Mouse (Mus musculus): ENCODE measurements around the gene Cacna1c.
A peak's percentile ranks its signal among the peaks of the same experiment; 100 is the strongest.

The Cacna1c gene

DNA sequence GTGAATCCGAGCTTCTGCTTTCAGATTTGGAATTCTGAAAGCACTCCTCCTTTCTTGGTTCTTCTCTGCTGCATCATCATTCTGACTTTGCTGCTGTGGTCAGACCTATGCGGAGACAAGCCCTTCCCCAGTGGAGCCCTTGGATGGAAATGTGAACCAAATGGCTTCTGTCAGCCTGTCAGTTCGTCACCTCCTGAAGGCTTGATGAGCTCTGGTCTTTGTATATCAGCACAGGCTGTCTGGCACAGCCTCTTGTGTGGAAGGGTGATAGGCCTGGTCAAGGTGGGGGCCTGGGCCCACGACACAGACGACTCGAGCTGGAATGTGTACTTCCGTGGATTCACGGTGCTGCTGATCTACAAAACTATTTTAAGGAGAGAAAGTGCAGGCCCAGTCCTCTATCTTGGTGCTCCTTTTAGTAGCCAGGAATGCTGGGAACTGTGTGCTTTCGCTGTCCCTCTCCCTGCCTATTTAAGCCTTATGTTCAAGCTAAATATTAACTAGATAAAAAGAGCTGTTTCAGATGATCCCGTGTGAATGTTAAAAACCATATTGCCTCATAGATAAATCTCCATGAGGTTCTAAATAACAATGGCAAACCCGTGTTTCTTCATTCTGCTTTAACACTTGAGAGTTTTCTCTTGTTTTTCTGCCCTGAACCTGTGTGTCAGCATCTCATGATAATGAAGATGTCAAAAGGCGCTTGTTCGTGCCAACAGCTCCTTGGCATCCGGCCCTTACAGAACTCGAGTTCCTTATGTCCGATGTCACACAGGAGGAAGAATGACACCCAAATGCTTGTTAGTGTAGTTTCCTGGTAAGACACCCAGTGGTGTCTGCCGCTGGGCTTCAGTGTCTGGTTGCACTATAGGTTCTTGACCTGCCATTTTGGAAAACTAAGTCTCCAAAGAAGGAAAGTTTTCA lies at the start of gene Cacna1c:
Gene Cacna1c, minus strand, starts transcription at position 37 of the 924 bp plus-strand sequence.
- no peak for DNase-seq (ENCODE audit: low read depth, low spot score)

DNA sequence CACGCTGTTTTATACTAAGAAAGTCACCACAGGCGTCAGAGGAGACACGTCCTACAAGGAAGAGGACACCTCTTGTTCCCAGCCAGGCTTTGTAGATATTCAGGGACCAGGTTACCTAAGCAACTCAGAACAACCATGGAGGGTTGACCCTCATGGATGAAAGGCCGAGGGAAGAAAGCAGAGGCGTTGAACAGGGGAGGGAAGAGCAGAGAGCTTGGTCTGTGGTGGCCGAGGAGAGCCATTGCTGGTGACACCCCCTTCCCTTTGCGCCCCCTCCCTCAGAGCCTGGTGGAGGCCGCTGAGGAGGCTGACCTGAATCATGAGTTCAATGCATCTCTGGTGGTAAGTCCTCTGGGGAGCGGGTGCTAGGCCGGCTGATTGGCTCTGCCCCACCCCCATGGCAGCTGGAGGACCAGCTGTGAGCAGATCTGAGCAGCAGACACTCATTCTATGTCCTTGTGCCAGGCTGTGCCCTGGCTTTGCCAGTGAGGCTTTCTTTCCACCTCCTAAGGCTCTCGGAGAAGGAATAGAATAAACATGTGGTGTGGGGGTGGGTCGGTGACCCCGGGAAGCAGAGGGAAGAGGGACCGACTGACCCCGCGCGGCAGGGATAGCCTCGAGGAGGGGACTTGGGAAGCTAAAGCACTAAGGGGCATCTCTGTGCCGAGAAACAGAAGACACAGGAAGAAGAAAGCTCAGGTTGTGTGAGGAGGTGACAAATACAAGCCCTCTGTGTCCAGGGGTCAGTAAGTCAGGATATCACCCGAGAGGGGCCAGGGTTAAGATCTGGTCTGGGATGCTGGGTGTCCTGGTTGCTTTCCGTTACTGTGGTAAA lies 44.9 kb upstream of the Cacna1c start:
- DNase-seq (ENCODE audit: low read depth, low spot score): no peak

DNA sequence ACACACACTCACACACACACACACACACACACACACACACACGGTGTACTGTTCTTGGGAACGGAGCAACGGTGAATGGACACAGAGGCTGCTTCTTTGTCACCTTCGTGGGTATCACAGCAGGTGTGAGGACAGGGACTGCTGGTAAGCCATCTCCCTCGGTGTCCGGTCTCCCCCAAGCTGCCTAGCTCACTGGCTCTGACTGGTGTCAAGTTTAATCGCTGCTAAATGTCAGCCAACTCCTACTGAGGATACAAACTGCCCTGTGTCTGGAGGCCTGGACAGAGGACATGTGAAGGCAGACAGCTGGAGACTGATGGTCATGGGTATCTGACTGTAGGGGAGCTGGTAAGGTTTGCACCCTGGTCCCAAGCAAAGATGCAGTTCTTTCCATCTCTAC lies 44.0 kb upstream of the Cacna1c start:
- no peak for DNase-seq (ENCODE audit: low read depth, low spot score)

DNA sequence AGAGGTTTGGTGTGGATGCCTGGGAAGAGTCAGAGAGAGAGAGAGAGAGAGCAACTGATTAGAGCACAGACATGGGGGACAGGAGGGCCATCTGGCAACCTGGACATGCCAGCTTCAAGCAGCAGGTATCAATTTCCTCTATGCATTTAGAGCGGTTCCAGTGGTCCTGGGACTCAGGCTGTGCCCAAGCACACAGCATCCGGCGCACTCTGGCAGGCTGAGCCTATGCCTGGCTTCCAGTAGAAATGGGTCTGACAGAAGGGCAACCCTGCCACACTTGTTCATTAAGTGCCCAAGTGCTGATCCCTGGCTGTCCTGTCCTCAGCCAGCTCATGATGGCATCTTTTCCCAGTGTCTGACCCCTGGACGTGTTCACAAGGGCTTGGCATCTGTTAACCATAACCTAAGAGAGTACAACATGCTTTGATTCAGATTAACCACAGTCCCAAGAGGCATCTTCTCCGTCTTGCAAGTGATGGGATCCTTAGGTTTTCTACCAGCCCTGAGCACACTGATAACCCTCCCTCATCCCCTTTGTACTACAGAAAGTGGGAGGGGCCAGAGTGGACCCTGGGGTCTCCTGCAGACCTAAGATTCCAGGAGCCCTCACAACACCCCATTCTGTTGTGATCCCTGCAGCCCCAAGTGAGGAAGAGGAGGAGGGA lies 43.3 kb upstream of the Cacna1c start:
- no peak for DNase-seq (ENCODE audit: low read depth, low spot score)

DNA sequence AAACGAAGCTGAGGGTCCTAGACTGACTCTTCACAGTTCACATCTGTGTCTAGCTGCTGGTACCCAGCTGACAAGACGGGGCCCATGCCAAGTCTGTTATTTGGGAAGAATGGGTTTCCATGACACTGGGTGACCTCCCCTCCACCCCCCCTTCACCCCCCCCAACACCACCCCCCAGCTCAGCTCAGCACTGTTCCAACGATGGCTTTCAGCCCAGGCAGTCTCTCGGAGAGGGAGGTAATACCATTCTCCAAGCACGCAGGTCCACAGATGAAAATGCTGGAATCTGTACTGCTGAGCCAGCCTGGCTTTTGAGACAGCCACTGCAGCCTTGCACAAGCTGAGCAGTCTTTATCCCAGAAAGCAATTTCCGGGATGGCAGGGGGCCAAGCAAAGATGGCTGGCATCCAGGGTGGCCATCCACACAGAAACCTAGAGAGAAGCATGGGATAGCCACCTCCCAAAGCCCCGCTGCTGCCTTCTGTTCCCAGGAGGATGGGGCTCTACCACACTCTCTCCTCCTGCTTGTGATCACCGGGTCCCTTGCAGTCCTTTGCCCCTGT lies 41.3 kb upstream of the Cacna1c start:
- DNase-seq (ENCODE audit: low read depth, low spot score): no peak

DNA sequence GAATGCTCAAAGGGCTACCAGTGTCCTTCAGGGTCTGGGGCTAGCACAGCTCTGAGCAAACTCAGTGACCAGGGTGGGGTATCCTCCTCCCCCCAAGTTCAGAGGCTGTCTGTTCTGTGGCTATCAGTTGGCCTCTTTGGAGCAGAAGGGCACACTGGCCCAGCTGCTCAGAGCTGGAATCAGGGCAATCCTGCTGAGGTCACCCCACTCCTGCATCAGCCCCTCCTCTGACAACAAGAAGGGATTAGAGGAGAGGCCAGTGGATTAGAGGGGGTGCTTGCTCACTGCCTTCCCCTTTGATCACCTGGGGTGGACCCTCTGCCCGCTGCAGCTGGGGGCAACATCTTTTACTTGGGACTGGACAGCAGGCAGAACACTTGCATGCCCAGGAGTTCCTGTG lies 40.0 kb upstream of the Cacna1c start, which contains the start of gene Cacna2d4:
Gene Cacna2d4, plus strand, starts transcription at position 286 of the 400 bp plus-strand sequence.
- DNase-seq (ENCODE audit: low read depth, low spot score): no peak

DNA sequence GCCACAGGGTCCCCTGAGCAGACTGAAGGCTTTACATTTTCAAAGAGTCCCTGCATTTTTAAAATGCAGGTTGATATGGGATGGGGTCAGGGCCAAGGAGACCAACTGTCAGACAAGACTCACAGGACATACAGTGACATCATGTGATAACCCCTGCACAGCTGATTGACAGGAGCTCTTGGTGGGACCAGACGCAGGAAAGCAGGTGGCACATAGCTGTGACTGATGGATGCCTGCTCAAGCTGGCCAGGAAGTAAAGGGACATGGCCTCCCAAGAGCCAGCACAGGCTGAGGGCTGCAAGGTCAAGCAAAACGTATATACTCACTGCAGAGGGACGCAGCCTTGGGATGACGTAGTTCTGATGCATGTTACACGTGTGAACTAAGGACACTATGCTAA lies 39.2 kb upstream of the Cacna1c start:
- no peak for DNase-seq (ENCODE audit: low read depth, low spot score)

DNA sequence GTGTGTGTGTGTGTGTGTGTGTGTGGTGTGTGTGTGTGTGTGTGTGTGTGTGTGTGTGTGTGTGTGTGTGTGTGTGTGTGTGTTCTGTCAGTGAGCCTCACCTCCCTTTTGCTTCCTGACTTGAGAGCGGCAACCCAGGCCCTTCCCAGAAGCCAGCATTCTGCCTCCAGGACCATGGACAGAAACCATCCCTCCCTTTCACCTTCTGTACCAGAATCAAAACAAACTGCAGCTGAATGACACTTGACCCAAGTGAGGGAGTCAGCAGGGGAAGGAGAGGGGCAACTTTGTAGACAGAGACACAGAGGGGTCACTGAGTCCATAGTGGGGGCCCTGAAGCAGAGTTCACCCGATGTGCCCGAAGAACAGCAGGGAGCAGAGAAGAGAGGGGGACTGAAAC lies 36.8 kb upstream of the Cacna1c start:
- peak; percentile 58 for DNase-seq (ENCODE audit: low read depth, low spot score)

DNA sequence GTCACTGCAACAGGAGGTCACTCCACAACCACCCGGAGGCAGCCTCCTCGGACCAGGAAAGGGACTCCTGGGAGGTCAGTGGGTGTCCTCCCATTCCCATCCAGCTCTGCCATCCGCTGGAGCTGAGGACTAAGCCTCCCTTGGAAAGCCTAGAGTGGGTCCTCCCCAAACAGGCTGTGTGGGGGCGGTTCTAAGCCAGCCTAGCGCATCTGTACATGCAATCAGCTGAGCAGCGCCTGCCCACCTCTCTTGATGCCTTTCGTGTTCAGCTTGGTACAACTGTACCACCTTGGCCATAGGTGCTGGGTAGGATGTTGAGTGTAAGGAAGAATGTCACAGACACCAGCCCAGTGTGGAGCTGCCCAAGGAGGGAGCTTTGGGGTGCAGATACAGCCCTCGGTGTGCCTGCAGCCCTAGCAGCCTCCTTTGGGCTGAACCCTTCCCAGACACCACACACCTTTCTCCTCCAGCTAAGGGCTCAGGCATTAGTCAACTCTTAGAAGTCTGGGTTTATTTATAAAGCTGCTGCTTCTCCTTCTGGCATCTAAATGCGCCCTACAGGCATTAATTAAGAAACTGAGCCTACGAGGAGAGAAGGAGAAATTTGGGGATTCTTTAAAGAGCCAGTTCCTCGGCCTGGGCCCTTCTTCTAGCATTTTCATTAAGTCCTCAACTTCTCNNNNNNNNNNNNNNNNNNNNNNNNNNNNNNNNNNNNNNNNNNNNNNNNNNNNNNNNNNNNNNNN lies 32.8 kb upstream of the Cacna1c start:
- no peak for DNase-seq (ENCODE audit: low read depth, low spot score)

DNA sequence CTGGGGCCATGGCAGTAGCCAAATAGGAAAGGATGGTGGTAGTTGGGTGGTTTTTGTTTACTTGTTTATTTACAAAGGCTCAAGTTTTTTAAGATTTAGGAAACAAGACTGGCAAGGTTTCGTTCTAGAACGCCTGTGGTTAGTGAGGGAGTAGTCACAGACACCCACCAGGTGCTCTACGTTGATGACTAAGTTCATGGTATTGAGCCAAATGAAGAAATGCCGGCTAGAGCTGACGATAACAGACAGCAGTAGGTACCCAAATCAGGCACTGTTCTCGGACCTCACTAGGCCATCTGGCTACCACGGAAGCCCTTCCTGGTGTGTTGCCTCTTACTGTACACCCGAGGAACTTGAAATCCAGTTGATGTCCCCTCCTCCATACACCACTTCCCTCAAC lies 30.8 kb upstream of the Cacna1c start:
- DNase-seq (ENCODE audit: low read depth, low spot score): no peak

DNA sequence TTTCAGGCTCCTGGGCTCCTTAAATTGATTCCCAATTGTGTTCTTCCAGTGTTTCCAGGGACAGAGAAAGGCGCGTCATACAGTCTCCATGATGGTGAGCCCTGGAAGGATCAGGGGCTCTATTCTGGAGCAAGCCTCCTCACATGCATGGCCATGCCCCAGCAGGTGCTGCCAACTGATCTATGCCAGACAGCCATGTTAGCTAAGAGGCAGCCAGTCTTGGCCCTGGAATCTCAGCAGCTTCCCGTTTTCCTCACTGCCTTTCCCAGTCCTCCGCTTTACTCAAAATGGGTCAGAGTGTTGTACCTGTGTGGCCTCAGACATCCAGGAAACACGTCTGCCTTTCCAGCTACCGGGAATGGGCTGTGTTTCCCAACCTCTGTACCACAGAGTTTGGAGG lies 29.5 kb upstream of the Cacna1c start:
- no peak for DNase-seq (ENCODE audit: low read depth, low spot score)

DNA sequence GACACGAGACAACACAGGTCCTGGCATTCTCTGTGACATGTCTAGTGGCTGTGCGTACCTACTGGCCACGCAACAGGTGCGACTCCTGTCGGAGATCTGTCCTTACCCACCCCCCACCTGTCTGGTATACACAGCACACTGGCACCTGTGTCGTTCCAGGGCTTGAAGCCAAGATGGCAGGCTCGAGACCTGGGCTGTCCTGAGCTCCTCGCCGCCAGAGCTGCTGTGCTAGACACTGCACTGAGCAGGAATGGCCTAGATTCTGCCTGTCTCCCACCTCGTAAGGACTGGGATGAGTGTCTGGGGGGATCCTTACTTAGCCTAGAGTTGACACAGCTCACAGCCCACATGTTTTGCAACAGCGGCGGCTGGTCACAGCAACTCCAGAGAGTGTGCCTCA lies 29.0 kb upstream of the Cacna1c start:
- DNase-seq (ENCODE audit: low read depth, low spot score): no peak

DNA sequence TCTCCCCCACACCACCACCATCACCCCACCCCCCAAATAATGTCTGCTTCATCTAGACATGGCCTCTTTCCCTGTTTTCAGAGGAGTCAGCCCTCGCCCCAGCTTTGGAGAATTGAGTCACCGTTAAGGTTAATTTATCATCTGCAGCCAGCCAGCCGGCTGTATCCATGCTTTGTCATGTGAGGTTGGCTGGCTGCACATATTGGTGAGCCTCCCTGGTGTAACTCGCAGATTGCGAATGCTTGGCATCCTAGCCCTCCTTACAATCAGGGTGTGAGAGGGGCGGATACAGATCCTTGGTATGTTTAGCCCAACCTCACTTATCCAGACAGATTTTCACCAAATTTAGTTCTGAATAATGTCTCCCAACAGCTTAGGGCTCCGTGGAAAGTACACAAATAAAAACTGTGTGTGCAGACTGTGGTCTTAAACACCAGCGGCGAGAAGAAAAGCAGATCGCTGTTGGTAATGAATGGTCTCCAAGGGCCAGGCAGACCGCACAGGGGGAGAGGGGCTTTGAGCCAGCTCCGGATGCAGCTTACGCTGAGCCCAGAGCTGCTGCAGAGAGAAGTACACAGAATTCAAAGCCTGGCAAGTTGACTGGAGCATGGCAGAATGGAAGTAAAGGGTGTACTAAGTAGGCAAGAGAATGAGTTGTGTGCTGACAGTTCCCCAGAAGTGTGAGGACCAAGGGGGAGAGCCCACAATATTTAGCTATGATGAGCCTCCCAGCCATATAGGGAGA lies 28.4 kb upstream of the Cacna1c start:
- DNase-seq (ENCODE audit: low read depth, low spot score): no peak

DNA sequence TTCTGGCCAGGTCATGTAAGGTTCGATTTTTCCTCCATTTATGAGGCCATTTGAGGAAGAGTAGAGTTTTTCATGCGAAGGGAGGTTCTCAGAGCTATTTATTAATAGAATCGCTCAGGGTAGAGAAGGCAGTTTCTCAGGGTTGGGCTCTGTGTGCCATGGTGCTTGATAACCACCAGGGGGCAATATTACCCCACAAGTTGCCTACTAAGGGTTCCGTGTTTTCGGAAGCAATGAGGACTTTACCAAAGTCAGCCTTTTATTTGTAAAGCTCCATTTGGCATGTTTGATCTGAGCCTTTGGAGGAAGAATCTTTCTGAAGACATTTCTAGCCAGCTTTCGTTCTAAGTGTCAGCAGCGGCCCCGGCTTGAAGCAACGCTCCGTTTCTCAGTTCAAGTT lies 24.1 kb upstream of the Cacna1c start:
- DNase-seq (ENCODE audit: low read depth, low spot score): peak; percentile 70

DNA sequence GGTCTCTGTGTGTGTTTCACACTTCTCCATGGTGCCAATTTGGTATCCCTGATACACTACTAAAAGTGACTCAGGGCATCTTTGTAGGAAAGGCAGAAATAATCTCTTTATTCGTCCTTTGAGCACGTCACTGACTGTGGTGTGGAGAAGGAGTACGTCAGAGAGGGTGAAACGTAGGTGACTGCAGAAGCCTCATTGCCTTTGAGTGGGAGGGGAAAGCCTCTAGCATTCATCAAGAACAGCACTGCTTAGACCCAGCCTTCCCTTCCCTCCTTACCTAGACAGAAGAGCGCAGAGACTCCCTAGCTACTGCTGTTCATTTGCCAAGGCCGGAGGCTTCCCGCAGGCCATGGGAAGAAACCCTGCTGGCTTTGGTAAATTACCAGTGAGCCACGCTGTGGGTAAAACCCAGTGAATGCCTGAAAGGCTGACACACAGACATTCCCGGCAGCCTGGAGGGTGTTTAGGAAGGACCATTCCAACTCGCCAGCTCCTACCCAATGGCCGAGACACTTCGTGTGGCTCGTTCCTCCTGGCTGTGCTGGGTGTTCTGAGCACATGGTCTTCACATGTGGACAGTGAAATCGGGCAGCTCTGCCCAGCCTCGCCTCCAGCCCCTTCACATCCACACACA lies 23.1 kb upstream of the Cacna1c start:
- no peak for DNase-seq (ENCODE audit: low read depth, low spot score)

DNA sequence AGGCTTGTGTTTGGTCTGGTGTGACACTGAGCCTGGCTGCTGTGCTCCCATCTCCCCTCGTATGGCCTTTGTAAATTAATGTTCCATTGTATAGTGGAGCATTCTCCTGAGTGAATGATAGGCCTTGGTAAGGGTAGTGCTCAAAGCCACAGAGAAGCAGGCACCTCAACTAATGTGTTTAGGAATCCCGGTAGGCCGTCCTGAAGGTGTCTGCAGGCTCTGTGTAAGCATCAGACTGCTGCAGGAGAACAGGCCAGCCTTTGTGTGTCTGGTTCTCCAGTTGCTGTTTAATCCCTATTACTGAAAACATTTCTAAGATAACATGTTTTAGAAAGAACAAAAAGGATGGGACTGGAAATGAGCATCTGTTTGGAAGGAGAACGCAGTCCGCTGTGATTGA lies 22.4 kb upstream of the Cacna1c start:
- DNase-seq (ENCODE audit: low read depth, low spot score): no peak

DNA sequence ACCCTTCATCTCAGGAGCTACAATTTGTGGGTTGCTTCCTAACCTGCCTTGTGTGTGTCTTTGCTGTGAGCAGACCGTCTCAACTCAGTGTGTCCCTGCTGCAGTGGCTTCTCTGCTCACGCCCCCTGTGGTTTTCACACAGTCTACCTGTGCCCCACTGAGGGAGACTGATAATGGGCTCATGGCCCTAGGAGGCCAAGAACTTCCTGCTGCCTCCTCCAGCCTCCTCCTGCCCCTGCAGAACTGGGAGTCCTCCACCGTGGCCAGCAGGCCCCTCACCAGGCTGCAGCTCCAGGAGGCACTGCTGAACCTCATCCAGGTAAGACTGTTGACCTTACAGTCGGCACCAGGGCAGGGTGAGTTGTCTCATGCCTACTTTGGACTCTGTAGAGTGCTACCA lies 21.4 kb upstream of the Cacna1c start:
- no peak for DNase-seq (ENCODE audit: low read depth, low spot score)

DNA sequence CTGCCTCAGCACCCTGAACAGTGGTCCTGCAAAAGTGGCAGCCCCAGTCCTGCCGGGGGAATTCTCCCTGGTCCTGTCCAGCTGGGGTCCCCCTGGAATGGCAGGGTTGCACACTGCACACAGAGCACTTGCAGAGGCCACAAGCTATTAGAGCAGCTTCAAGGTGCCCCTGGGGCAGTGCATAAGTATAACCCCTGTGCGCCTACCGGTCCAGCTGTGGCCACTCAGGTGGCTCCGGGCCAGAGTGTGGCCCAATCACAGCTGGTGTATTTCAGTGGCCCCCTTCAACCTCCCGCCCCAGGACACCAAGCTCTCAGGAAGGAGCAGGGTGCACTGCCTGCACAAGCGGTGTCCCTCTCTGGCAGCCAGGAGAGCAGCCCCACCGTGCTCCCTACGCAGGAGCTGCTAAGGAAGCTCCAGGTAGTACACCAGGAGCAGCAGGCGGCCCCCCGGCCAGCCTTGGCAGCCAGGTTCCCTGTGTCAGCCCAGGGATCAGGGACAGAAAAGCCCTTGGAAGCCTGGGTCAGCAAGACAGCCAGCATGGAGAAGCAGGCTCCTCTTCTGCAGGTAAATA lies 18.9 kb upstream of the Cacna1c start:
- DNase-seq (ENCODE audit: low read depth, low spot score): no peak

DNA sequence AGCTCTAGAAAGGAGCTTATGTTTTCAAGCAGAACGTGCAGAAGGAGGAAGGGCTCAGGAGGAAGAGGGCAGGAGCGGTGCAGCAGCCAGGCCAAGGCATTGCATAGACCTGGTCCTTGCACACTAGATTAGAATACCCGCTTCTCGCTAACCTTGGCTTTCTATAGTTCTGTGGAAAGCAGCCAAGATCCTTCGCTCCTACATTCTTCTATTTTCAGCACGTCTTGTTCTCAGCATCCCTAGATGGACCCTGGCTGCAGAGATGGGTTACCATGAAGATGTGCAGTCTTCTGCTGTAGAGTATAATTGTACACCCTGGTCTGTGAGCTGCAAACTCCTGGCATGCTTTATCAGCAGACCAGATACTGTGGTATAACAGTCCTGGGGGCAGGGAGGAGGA lies 18.0 kb upstream of the Cacna1c start:
- DNase-seq (ENCODE audit: low read depth, low spot score): no peak

DNA sequence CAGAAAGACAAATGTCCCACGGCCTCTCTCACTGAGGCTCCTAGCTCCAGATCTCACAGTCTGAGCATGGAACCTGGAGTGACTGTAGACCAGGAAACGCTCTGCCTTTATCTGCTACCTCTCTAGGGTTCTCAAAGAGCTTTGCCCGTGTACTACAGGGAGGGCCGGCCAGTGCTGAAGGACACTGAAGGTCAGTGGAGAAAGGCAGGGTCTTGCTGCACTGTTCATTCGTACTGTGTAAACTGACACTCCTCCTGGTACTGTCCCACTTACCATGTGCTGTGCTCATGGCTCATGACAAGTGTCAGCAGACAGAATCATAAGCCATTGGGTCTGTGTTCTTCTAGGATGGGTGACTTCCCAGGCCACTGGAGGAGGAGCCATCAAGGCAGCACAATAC lies 17.2 kb upstream of the Cacna1c start:
- no peak for DNase-seq (ENCODE audit: low read depth, low spot score)

Data from ZHBTc4 (cell line).